Mouse (Mus musculus) CH12.LX (cell line): ENCODE data around the gene Tcaf1. TPM values are rescaled to one million over a fixed set of nuclear protein-coding genes. Genes with fewer than 3 reads are reported as not detected.

ENCODE experiments used
- DNase-seq: peaks from one replicate; pipeline ENCODE4 v3.0.0-alpha.2; 2013; ENCODE audit errors: extremely low read depth
- H3K27ac ChIP-seq: 2 replicates; pipeline ENCODE4 v1.5.1; 2012; ENCODE audit warnings: low read depth, mild to moderate bottlenecking, control low read depth, moderate library complexity; ENCODE audit not compliant: insufficient read depth
- H3K27me3 ChIP-seq: replicated peaks from 2 replicates; pipeline ENCODE3; 2012; ENCODE audit warnings: inconsistent platforms
- H3K36me3 ChIP-seq, 2 experiments: replicated peaks in 1 of 2; 2 replicates each; pipeline versions ENCODE3 to v1.6.1; 2012; ENCODE audit warnings: inconsistent platforms in 1 of 2, low read length in 1 of 2, mild to moderate bottlenecking in 1 of 2, mixed read lengths in 1 of 2, moderate library complexity in 1 of 2; ENCODE audit not compliant: control insufficient read depth in 1 of 2, insufficient read depth in 1 of 2
- H3K4me1 ChIP-seq, 2 experiments: 2 replicates each; pipeline ENCODE4 v1.6.1; 2012; ENCODE audit warnings: inconsistent platforms in 1 of 2, moderate library complexity in 1 of 2; ENCODE audit not compliant: insufficient read depth in 2 of 2, control insufficient read depth in 1 of 2
- H3K4me2 ChIP-seq: 2 replicates; pipeline ENCODE4 v1.6.1; 2012; ENCODE audit warnings: low read depth, mild to moderate bottlenecking, control low read depth; ENCODE audit not compliant: poor library complexity, insufficient read depth, severe bottlenecking
- H3K4me3 ChIP-seq, 3 experiments: fragments of 150-350 bp in 1 of 3; sonication (generic) in 1 of 3; replicated peaks in 1 of 3; 2 replicates each; pipeline versions ENCODE3 to v1.5.1; 2011 to 2012; ENCODE audit warnings: low read depth in 2 of 3, low read length in 2 of 3, mild to moderate bottlenecking in 2 of 3, moderate library complexity in 2 of 3, control low read depth in 1 of 3, improper control_type of control experiment in 1 of 3, inconsistent platforms in 1 of 3, mixed read lengths in 1 of 3; ENCODE audit not compliant: poor library complexity in 1 of 3
- H3K79me2 ChIP-seq: replicated peaks from 2 replicates; pipeline ENCODE4 v1.6.1; 2012; ENCODE audit warnings: mild to moderate bottlenecking, moderate library complexity; ENCODE audit not compliant: control insufficient read depth, poor library complexity, insufficient read depth, severe bottlenecking; ENCODE audit errors: extremely low read depth
- H3K9ac ChIP-seq: 2 replicates; pipeline ENCODE4 v1.6.1; 2012; ENCODE audit warnings: low read depth, mild to moderate bottlenecking, control low read depth, moderate library complexity; ENCODE audit not compliant: insufficient read depth
- H3K9me3 ChIP-seq: replicated peaks from 2 replicates; pipeline ENCODE3; 2012; ENCODE audit warnings: low read length, inconsistent platforms, mixed read lengths
- CHD2 ChIP-seq: IDR thresholded peaks from 2 replicates; pipeline ENCODE4 v1.6.1; 2011; ENCODE audit warnings: low read length, improper control_type of control experiment
- E2F4 ChIP-seq: IDR thresholded peaks from 2 replicates; pipeline ENCODE4 v1.6.1; 2011; ENCODE audit warnings: low read depth, low read length, improper control_type of control experiment; ENCODE audit not compliant: insufficient replicate concordance
- EP300 ChIP-seq: IDR thresholded peaks from 2 replicates; pipeline ENCODE4 v1.6.1; 2011; ENCODE audit warnings: low read length, improper control_type of control experiment
- HCFC1 ChIP-seq: IDR thresholded peaks from 2 replicates; pipeline ENCODE4 v1.6.1; 2012; ENCODE audit warnings: low read depth, mild to moderate bottlenecking, inconsistent platforms, low read length, improper control_type of control experiment
- JUND ChIP-seq: conservative IDR thresholded peaks from 2 replicates; pipeline ENCODE4 v1.6.1; 2011; ENCODE audit warnings: low read depth, low read length, improper control_type of control experiment
- MAFK ChIP-seq: IDR thresholded peaks from 2 replicates; pipeline ENCODE4 v1.6.1; 2011; ENCODE audit warnings: low read length, improper control_type of control experiment; ENCODE audit not compliant: insufficient replicate concordance
- MEF2A ChIP-seq: IDR thresholded peaks from 2 replicates; pipeline ENCODE4 v1.6.1; 2014; ENCODE audit warnings: low read depth, mild to moderate bottlenecking, inconsistent platforms, low read length, improper control_type of control experiment, borderline replicate concordance
- MXI1 ChIP-seq: IDR thresholded peaks from 2 replicates; pipeline ENCODE4 v1.6.1; 2011; ENCODE audit warnings: mild to moderate bottlenecking, low read depth, low read length, improper control_type of control experiment
- RCOR1 ChIP-seq: conservative IDR thresholded peaks from 2 replicates; pipeline ENCODE4 v1.6.1; 2012; ENCODE audit warnings: low read depth, mild to moderate bottlenecking, inconsistent platforms, low read length, improper control_type of control experiment
- TBP ChIP-seq: conservative IDR thresholded peaks from 2 replicates; pipeline ENCODE4 v1.6.1; 2011; ENCODE audit warnings: low read depth, low read length, improper control_type of control experiment
- UBTF ChIP-seq: IDR thresholded peaks from 2 replicates; pipeline ENCODE4 v1.6.1; 2012; ENCODE audit warnings: low read depth, mild to moderate bottlenecking, inconsistent platforms, low read length, improper control_type of control experiment, moderate library complexity
- USF1 ChIP-seq: IDR thresholded peaks from 2 replicates; pipeline ENCODE4 v1.6.1; 2014; ENCODE audit warnings: low read depth, mild to moderate bottlenecking, inconsistent platforms, low read length, improper control_type of control experiment
- ZNF384 ChIP-seq: IDR thresholded peaks from 2 replicates; pipeline ENCODE4 v1.6.1; 2012; ENCODE audit warnings: low read depth, low read length, improper control_type of control experiment, inconsistent platforms
- dilution Hi-C: fragments of 300-500 bp; cut with MboI; formaldehyde crosslinking; loops from 2 replicates; pipeline ENCODE4 v1.14.3; 2020; ENCODE audit warnings: low sequenced_read_pairs; ENCODE audit not compliant: extremely low pct_unique_long_range_greater_than_20kb, extremely low pct_ligation_motif_present
- in situ Hi-C: fragments of 300-500 bp; cut with MboI; formaldehyde crosslinking; loops from 3 replicates; pipeline ENCODE4 v1.14.3; 2019; ENCODE audit warnings: low sequenced_read_pairs, low pct_ligation_motif_present, low pct_unique_long_range_greater_than_20kb, mixed read lengths
- polyA plus RNA-seq: library from polyadenylated mRNA; unstranded; fragments of >175 nt; gene quantifications from 2 replicates; pipeline ENCODE4 v1.2.1, GENCODE M21; 2012; ENCODE audit warnings: low read depth; ENCODE audit not compliant: insufficient read length
- total RNA-seq, 2 experiments: library from RNA; depleted of rRNA; stranded (reverse); fragments of 300-350 nt in 1 of 2; fragments of >200 nt in 1 of 2; gene quantifications; 2 replicates each; pipeline ENCODE4 v1.2.3; 2012 to 2014

The Tcaf1 gene
- total and polyA plus RNA-seq, 3 experiments: not detected

GRCm38 (mm10) chr6:42689761-42690160 is 20.1 kb downstream of the Tcaf1 start:
- Histone ChIP-seq H3K9me3 (no peaks in the 10 kb centered on the region), H3K4me3 (no peak overlapping the region), H3K9ac (no peak overlapping the region), H3K79me2 (no peaks in the 10 kb centered on the region), H3K27ac (no peak overlapping the region), H3K4me2 (no peak overlapping the region), H3K27me3 (no peaks in the 10 kb centered on the region), H3K36me3 (no peaks in the 10 kb centered on the region), H3K4me1 (no peaks in the 10 kb centered on the region)
- DNase-seq: no peak
- in situ Hi-C loops: no loop called here
- no peak for TF ChIP-seq UBTF
- dilution Hi-C loops: no loop called here

DNA sequence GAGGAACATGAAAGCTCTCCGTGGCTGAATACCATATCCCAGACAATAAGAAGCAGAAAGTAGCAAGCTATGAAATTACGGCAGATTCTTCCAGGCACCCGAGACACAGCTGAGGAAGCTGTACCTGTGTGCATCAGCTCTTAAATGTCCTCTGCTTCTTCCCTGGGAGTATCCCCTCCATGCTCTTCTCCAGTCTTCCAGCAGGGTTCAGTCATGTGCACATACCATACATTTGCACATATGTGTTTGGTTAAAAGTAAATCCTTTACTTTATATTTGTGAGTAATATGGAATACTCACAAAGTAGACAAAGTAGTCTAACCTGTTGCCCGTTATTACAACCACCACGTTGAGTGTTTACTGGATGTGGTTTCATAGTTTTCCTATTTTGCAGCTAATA is 22.0 kb downstream of the Tcaf1 start:
- Histone ChIP-seq H3K4me3 (no peak overlapping the region), H3K27me3 (no peaks in the 10 kb centered on the region), H3K36me3 (no peaks in the 10 kb centered on the region), H3K9ac (no peak overlapping the region), H3K27ac (no peak overlapping the region), H3K79me2 (no peaks in the 10 kb centered on the region), H3K4me2 (no peak overlapping the region), H3K4me1 (no peaks in the 10 kb centered on the region), H3K9me3 (no peaks in the 10 kb centered on the region)
- TF ChIP-seq E2F4: no peak
- no peak for TF ChIP-seq MAFK
- no peak for TF ChIP-seq ZNF384
- in situ Hi-C loops: no loop called here
- no peak for DNase-seq
- dilution Hi-C loops: no loop called here

DNA sequence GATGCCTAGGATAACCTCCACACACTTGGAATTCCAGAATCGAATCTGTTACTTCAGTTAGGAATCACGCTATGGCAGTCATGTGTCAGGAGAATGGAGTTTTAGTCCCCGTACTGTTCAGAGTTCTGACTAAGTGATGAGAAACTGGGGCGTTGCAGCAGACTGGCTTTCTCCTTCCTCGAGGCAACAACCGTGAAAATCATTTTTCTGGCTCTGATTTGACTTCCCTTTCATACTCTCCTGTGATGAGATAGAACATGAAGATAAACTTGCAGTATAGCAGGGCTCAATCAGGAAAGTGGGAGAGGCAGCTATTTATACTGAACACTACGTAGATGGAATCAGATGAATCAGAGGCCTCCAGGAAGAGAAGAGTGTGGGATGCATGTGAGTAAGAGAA is 29.8 kb downstream of the Tcaf1 start:
- Histone ChIP-seq H3K79me2 (no peaks in the 10 kb centered on the region), H3K27ac (no peak overlapping the region), H3K36me3 (no peaks in the 10 kb centered on the region), H3K4me2 (no peak overlapping the region), H3K9ac (no peak overlapping the region), H3K4me1 (no peaks in the 10 kb centered on the region), H3K27me3 (no peaks in the 10 kb centered on the region), H3K9me3 (no peaks in the 10 kb centered on the region), H3K4me3 (no peak overlapping the region)
- TF ChIP-seq JUND (no peak), RCOR1 (no peak), USF1 (no peak), MEF2A (no peak), ZNF384 (no peak), CHD2 (no peak), EP300 (no peak), TBP (no peak), MXI1 (no peak), MAFK (no peak), HCFC1 (no peak)
- DNase-seq: no peak
- in situ Hi-C loops: no loop called here
- dilution Hi-C loops: no loop called here
